Mouse (Mus musculus): ENCODE data around the gene Gm266.

The Gm266 gene

DNA sequence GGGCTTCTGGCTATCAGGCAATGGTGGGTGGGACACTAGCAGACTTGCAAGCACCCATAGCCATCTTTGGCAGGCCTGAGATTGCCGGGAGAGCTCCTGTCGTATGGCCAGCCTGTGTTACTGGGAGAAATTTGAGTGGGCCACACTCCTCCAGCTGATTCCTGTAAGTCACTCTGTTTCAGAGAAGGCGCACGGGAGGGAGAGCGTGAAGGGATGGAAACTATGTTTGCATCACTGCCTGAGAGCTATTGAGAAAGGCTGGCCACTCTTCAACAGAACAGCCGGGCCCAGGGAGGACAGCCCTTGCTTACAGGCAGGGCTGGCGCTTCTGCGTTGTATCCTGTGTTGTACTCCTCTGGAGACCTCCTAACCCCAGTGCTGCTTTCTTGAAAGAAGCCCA, 49.0 kb downstream of the Gm266 start:
- no peak for DNase-seq (ENCODE audit: low spot score in 2 of 2)

DNA sequence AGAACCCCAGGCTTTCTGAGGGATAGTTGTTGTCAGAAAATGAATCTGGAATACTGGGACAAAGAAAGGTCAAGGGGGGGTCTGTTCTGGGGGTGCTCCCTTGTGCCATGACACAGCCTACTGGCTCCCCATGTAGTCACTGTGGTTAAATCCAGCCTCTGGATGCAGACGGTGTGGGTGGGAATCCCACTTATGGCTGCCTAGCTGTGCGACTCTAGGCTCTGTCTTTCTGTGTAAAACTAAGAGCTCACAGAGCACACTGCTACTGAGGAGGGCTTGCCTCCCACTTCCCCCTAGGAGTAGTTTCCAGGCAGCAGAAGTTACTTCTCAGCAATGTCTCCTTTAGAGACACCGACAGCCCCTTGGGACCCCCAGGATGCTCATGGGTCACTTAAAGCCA, 49.5 kb downstream of the Gm266 start:
- no peak for DNase-seq (ENCODE audit: low spot score in 2 of 2)

DNA sequence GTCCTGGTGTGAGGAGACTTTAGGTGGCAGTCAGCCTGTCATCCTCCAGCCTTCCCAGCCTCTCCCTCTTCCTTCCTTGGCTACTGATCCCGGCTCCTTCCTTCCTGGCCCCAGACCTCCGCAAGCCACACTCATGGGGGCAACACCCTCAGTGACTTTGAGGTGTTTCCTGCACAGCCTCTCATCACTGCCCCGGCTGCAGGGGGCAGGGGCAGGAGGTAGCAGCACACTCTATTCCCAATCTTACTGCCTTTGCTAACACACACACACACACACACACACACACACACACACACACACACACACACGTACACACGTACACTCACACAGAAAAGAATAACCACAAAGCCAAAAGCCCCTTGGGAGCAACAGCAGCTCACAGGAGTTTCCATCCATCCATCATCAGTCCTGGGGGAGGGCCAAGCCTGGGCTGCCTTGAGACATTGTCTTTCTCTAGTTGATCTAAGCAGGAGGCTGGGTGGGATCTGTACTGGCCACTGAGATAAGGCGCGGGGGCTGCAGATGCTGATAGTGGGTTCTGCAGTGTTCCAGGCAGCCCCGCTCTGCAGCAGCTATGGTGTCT, 50.8 kb downstream of the Gm266 start:
- DNase-seq (ENCODE audit: low spot score in 2 of 2), result no peak
